Mouse (Mus musculus) stomach, embryonic 16.5 days (tissue): ENCODE measurements around the gene Usp10. TPM values are rescaled to one million over a fixed set of nuclear protein-coding genes. Genes with fewer than 3 reads are reported as not detected.

ENCODE experiments used
- ATAC-seq: fragments of 200-750 bp; cut with Nextera tagmentation; 2 replicates; pipeline ENCODE4 v1.8.0; 2017; ENCODE audit warnings: moderate number of reproducible peaks, moderate TSS enrichment; ENCODE audit not compliant: insufficient read depth, low FRiP score
- H3K27ac ChIP-seq: fragments of 300-500 bp; sonication (generic); 2 replicates; pipeline ENCODE4 v1.5.1; 2014; ENCODE audit warnings: low read length
- H3K27me3 ChIP-seq: fragments of 300-500 bp; sonication (generic); 2 replicates; pipeline ENCODE4 v1.6.1; 2014; ENCODE audit warnings: low read length, control low read depth, mixed read lengths; ENCODE audit not compliant: control insufficient read depth, insufficient read depth
- H3K36me3 ChIP-seq: fragments of 300-500 bp; sonication (generic); 2 replicates; pipeline ENCODE4 v1.6.1; 2014; ENCODE audit warnings: low read length; ENCODE audit not compliant: control insufficient read depth, insufficient read depth
- H3K4me1 ChIP-seq: fragments of 300-500 bp; sonication (generic); 2 replicates; pipeline ENCODE4 v1.6.1; 2014; ENCODE audit warnings: low read length, control low read depth, mixed read lengths; ENCODE audit not compliant: control insufficient read depth, insufficient read depth
- H3K4me2 ChIP-seq: fragments of 300-500 bp; sonication (generic); 2 replicates; pipeline ENCODE4 v1.6.1; 2014; ENCODE audit warnings: low read depth, low read length, mixed read lengths
- H3K4me3 ChIP-seq: fragments of 300-500 bp; sonication (generic); replicated peaks from 2 replicates; pipeline ENCODE4 v1.5.1; 2014; ENCODE audit warnings: mild to moderate bottlenecking, low read length
- H3K9ac ChIP-seq: fragments of 300-500 bp; sonication (generic); 2 replicates; pipeline ENCODE4 v1.6.1; 2014; ENCODE audit warnings: low read length
- H3K9me3 ChIP-seq: fragments of 300-500 bp; sonication (generic); replicated peaks from 2 replicates; pipeline ENCODE4 v1.6.1; 2016; ENCODE audit warnings: low read length, control low read depth; ENCODE audit not compliant: control insufficient read depth
- WGBS: fragments of 180-500 bp; shearing (Covaris S2); extraction: QIAGEN DNeasy Blood & Tissue Kit; methylation state at CpG from one replicate; pipeline ENCODE4 v1.1.7; 2014; 5-methylcytosine and 5-hydroxymethylcytosine counted together
- polyA plus RNA-seq: library from polyadenylated mRNA; unstranded; fragments of >200 nt; fragmentation: Nextera tagmentation; extraction: Ambion mirVana; gene quantifications from 2 replicates; pipeline ENCODE4 v1.2.1, GENCODE M21; 2015

Gene Usp10
- 118 and 141 TPM in 2 replicates for polyA plus RNA-seq

DNA sequence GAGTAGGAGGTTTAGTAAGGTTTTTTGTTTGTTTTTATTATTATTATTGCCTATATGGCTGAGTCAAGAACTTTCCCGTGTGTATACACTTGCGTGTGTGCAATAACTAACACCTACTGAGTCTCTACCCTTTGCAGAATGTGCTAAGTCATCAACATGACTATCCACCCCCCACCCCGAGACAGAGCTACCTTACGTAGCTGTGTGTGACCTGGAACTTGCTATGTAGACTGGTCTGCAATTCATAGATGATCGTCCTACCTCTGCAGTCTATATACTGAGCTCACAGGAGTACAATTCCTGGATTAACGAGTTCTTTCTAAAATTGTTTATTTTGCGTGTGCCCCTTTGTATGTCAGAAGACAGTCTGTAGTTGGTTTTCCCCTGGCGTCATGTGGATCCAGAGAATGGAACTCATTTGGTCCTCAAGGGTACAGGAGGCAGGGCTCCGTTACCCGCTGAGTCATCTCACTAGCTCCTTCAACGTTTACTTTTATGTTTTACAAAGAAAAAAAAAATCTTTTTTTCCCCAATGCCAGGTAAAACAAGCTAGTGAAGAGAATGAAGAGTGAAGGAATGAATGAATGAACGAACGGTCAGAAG lies at the start of gene Usp10:
TSS of gene Usp10 (plus strand) at position 417 of the 603 bp plus-strand sequence.
- Histone ChIP-seq H3K9me3 (no peaks in the 10 kb centered on the region), H3K36me3 (no peaks in the 10 kb centered on the region), H3K9ac (peak within 1 kb of the TSS; percentile 91), H3K4me2 (peak within 1 kb of the TSS; percentile 93), H3K4me1 (peaks cover 39% of the 10 kb centered on the region), H3K27ac (peak within 1 kb of the TSS; percentile 93), H3K4me3 (peak within 1 kb of the TSS; percentile 79), H3K27me3 (no peaks in the 10 kb centered on the region)
- 23% methylated on average over 13 of the region's 13 CpGs for WGBS
- ATAC-seq, result no peak

DNA sequence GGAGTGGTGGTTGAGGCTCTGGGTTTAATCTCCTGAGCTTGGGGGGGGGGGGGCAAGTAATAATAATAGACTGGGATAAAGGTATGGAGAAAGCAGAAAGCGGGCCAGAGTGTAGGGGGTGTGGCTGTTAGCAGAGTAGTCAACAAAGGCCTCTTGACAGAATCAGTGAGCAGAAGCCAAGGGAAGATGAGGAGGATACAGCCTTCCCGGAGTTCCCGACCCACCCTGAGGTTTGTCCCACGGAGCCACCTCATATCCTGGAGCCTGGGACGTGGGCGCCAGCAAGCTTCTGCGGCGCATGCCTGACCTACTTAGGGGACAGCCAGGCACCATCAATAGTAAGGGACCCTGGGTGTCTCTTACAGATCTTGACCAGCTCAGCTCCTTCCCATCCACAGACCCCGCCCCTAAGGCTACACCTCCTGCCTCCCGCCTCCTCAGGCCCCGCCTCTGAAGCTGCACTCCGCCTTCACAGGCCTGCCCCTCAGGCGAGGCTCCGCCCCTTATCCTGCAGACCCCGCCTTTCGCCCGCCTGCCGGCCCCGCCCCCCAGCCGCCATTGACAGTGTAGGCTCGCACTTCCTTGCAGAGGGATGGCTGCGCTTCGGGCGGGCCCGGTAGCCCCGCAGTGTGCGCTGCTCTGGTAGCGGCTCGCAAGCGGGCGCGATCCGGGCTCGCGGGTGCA lies 48.3 kb upstream of the Usp10 start, which contains the start of gene Klhl36:
TSS of gene Klhl36 (plus strand) at position 561 of the 684 bp plus-strand sequence.
- peak within 1 kb of the TSS; percentile 89 for H3K4me3 ChIP-seq
- 1% methylated on average over 35 of the region's 35 CpGs for WGBS
- H3K27ac ChIP-seq, result peak within 1 kb of the TSS; percentile 80
- no peaks in the 10 kb centered on the region for H3K36me3 ChIP-seq
- no peaks in the 10 kb centered on the region for H3K9me3 ChIP-seq
- ATAC-seq, result peak; percentile 98
- no peaks in the 10 kb centered on the region for H3K27me3 ChIP-seq
- H3K4me1 ChIP-seq, result peaks cover 4% of the 10 kb centered on the region; the same call in 1 of the 2 replicates
- peak within 1 kb of the TSS; percentile 98 for H3K4me2 ChIP-seq
- peak within 1 kb of the TSS; percentile 88 for H3K9ac ChIP-seq

DNA sequence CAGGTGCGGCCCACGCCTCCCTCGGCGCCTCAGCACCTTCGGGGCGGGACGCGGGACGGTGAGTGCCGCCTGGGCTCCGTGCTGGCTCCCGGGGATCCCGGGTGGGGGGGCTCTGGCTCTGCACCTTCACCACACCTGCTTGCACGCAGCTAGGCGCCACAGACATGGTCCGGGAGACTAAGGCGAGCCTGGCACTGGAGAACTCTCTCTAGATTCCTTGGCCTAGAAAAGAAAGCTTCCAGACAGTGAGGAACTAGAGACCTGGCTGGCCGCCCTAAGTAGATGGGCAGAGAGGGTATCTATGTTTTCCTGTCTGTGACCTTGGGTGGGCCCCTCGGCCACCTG lies 47.8 kb upstream of the Usp10 start:
- H3K9me3 ChIP-seq, result no peaks in the 10 kb centered on the region
- H3K27ac ChIP-seq, result peak overlapping the region; percentile 80
- H3K4me3 ChIP-seq, result peak overlapping the region; percentile 89
- peak overlapping the region; percentile 98 for H3K4me2 ChIP-seq
- peak overlapping the region; percentile 88 for H3K9ac ChIP-seq
- peaks cover 4% of the 10 kb centered on the region; the same call in 1 of the 2 replicates for H3K4me1 ChIP-seq
- no peaks in the 10 kb centered on the region for H3K27me3 ChIP-seq
- 1% methylated on average over 19 of the region's 19 CpGs for WGBS
- ATAC-seq, result no peak
- no peaks in the 10 kb centered on the region for H3K36me3 ChIP-seq

DNA sequence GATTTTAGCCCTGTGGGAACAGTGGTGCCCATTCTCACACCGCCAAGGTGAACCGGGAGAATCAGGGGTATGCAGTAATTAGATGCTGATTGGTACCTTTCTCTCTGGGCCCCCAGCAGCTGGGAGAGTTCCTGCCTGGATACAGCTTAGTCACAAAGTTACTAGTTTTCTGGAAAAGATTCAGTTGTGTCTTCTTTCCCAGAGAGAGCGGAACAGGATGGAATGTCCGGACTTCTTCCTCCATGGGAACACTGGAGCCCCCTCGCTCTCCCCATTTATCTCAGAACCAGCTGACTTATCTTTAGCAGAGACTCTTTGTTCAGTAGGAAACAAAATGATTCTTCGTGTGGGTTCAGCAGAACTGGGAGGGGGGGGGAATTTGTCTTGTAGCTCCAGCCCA lies 47.4 kb upstream of the Usp10 start:
- peak overlapping the region; percentile 88 for H3K9ac ChIP-seq
- no peak; the same call in 1 of the 2 replicates for ATAC-seq
- peak overlapping the region; percentile 89 for H3K4me3 ChIP-seq
- H3K36me3 ChIP-seq, result no peaks in the 10 kb centered on the region
- H3K4me1 ChIP-seq, result peaks cover 4% of the 10 kb centered on the region; the same call in 1 of the 2 replicates
- H3K27me3 ChIP-seq, result no peaks in the 10 kb centered on the region
- peak overlapping the region; percentile 98 for H3K4me2 ChIP-seq
- H3K9me3 ChIP-seq, result no peaks in the 10 kb centered on the region
- peak overlapping the region; percentile 80; the same call in 1 of the 2 replicates for H3K27ac ChIP-seq
- 8% methylated on average over 6 of the region's 6 CpGs for WGBS

DNA sequence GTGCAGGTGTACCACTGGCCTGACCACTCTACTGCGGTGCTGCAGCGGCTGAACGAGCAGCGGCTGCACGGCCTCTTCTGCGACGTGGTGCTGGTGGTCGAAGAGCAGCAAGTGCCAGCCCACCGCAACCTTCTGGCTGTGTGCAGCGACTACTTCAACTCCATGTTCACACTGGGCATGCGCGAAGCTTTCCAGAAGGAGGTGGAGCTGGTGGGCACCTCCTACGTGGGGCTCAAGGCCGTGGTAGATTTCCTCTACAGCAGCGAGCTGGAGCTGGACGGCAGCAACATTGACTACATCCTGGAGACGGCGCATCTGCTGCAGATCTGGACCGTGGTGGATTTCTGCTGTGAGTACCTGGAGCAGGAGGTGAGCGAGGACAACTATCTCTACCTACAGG lies 40.5 kb upstream of the Usp10 start:
- no peak for ATAC-seq
- Histone ChIP-seq H3K4me2 (no peak overlapping the region), H3K27me3 (no peaks in the 10 kb centered on the region), H3K4me3 (no peak overlapping the region), H3K9me3 (0 out of 2 replicates have a peak, but pooled peaks cover 6% of the 10 kb centered on the region), H3K9ac (no peak overlapping the region), H3K27ac (no peak overlapping the region), H3K36me3 (peaks cover 15% of the 10 kb centered on the region), H3K4me1 (no peaks in the 10 kb centered on the region)
- WGBS, result 72% methylated on average over 20 of the region's 20 CpGs

DNA sequence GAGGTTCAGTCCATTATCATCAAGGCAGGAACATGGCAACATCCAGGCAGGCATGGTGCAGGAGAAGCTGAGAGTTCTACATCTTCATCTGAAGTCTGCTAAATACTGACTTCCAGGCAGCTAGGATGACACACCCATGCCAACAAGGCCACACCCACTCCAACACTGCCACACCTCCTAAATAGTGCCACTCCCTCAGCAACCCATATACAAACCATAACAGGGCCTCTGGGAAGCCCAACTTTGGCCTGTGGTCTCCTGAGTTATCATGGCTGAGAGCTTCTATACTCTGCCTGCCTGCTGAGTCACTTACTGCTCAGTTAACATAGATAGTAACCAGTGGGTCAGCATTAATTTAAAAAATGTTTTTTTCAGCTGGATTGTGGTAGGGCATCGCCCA lies 37.0 kb upstream of the Usp10 start:
- Histone ChIP-seq H3K9ac (no peak overlapping the region), H3K4me1 (no peaks in the 10 kb centered on the region), H3K27ac (no peak overlapping the region), H3K4me3 (no peak overlapping the region), H3K27me3 (no peaks in the 10 kb centered on the region), H3K4me2 (no peak overlapping the region), H3K36me3 (peaks cover 15% of the 10 kb centered on the region), H3K9me3 (0 out of 2 replicates have a peak, but pooled peaks cover 6% of the 10 kb centered on the region)
- ATAC-seq, result no peak
- 93% methylated on average over 1 of the region's 1 CpGs for WGBS

DNA sequence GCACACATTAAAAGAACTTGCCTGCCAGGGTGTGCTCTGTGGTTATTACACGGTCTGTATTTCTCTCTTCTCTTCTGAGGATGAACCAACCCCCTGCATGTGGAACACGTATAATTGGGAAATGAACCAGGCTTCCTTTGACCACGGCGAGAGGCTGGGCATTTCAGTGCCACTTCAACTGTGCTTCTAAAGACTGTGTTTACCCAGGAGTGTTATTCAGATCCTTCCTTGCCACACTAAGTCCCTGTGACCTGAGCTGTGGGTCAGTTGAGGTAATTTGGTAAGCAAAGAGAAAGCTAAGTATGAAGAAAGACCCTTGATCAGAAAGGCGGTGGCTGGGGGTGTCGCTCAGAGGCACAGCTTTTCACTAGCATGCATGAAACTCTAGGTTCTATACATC lies 28.9 kb upstream of the Usp10 start:
- no peak for ATAC-seq
- Histone ChIP-seq H3K4me1 (peaks cover 8% of the 10 kb centered on the region; the same call in 1 of the 2 replicates), H3K4me3 (no peak overlapping the region), H3K9ac (no peak overlapping the region), H3K27ac (no peak overlapping the region), H3K36me3 (no peaks in the 10 kb centered on the region), H3K4me2 (no peak overlapping the region), H3K9me3 (no peaks in the 10 kb centered on the region), H3K27me3 (no peaks in the 10 kb centered on the region)
- WGBS, result 73% methylated on average over 6 of the region's 6 CpGs

DNA sequence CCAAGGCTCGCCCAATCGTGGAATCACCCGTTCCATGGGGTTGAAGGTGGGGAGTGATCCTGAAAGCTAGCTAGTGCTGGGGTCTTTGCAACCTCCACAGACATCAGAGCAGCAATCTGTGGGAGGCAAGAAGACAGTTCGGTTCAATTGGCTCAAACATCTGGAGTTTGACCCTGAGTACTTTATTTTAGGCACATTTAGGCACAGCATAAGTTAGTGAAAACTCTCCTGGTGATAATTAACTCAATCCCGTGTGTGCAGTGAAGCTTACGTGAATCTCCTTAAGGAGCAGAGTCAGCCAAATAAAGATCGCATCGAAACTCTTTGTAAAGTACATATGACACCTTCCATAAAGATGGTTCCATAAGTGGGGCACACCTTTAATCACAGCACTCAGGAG lies 28.2 kb upstream of the Usp10 start:
- Histone ChIP-seq H3K4me1 (peaks cover 8% of the 10 kb centered on the region; the same call in 1 of the 2 replicates), H3K9ac (no peak overlapping the region), H3K27me3 (no peaks in the 10 kb centered on the region), H3K4me3 (no peak overlapping the region), H3K36me3 (no peaks in the 10 kb centered on the region), H3K27ac (no peak overlapping the region), H3K9me3 (no peaks in the 10 kb centered on the region), H3K4me2 (no peak overlapping the region)
- 75% methylated on average over 8 of the region's 8 CpGs for WGBS
- ATAC-seq, result no peak

DNA sequence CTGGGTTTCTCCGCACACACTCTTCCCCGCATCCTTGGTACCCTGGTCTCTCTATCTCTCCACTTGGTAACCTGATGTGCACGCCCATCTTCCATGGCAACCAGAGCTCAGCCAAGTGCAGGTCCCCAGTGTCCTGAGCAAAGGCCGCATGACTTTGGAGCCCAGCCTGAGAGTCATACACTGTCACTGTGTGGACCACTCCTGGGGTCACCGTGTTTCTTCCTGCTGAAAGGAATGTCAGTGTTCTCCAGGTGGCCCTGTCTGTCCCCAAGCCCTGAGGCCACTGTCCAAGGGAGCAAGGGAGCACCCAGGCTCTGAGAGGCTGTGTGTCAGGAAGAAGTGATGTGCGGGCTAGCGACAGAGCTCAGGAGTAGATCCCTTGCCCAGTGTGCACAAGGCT lies 26.9 kb upstream of the Usp10 start:
- Histone ChIP-seq H3K4me2 (no peak overlapping the region), H3K9me3 (no peaks in the 10 kb centered on the region), H3K36me3 (no peaks in the 10 kb centered on the region), H3K4me1 (peaks cover 8% of the 10 kb centered on the region; the same call in 1 of the 2 replicates), H3K27me3 (no peaks in the 10 kb centered on the region), H3K4me3 (no peak overlapping the region), H3K9ac (no peak overlapping the region), H3K27ac (no peak overlapping the region)
- 86% methylated on average over 7 of the region's 7 CpGs for WGBS
- ATAC-seq, result no peak
